In genomic region chr16:8791949-8792557, GRCm38 (mm10) we compare ENCODE assay signal across 8 mouse cellular contexts. TPM values are rescaled to one million over a fixed set of nuclear protein-coding genes. Genes with fewer than 3 reads are reported as not detected.
DNase-seq lines count a peak whose midpoint lies in the region; ATAC-seq and TF ChIP-seq lines count a peak whose summit lies in the region.

Gene Usp7, minus strand, starts transcription at chr16:8792308.

- no peak for TF ChIP-seq CTCF in spleen, adult 2 months (IDR thresholded peaks at IDR 0.05; ENCODE audit: extremely low read depth, insufficient read depth, insufficient read length, insufficient replicate concordance)

- intact Hi-C loops in left cerebral cortex, postnatal 4 days (cut with DNase I), result no loop called here

- H3K27me3 ChIP-seq in spleen, adult 2 months (ENCODE audit: control insufficient read depth, insufficient read depth, low read length), result no peaks in the 10 kb centered on the region
- H3K27me3 ChIP-seq in embryonic facial prominence, embryonic 13.5 days, result no peaks in the 10 kb centered on the region
- H3K27me3 ChIP-seq in heart, embryonic 15.5 days, result no peaks in the 10 kb centered on the region
- H3K27me3 ChIP-seq in neural tube, embryonic 15.5 days (replicated peaks), result no peaks in the 10 kb centered on the region

- TF ChIP-seq POLR2A in spleen, adult 2 months (IDR thresholded peaks at IDR 0.05; ENCODE audit: low read depth, low read length), result no peak

- WGBS in spleen, adult 2 months, result 92% methylated on average over 20 of the region's 20 CpGs
- 94% methylated on average over 20 of the region's 20 CpGs for WGBS in embryonic facial prominence, embryonic 13.5 days
- 88% methylated on average over 20 of the region's 20 CpGs for WGBS in heart, embryonic 15.5 days
- WGBS in neural tube, embryonic 15.5 days, result 96% methylated on average over 20 of the region's 20 CpGs

- DNase-seq in spleen, adult 2 months (ENCODE audit: low read depth in 1 of 2, low spot score in 2 of 2), result no peak
- DNase-seq in spleen, postnatal 36 days (ENCODE audit: low spot score in 2 of 2), result no peak
- no peak for DNase-seq in left cerebral cortex, postnatal 4 days
- DNase-seq in adipocyte (ENCODE audit: low spot score), result no peak
- no peak for DNase-seq in embryo, embryonic 9.5 days (ENCODE audit: extremely low spot score)

- no peak within 1 kb of the TSS for H3K4me2 ChIP-seq in embryonic facial prominence, embryonic 13.5 days
- H3K4me2 ChIP-seq in heart, embryonic 15.5 days, result no peak within 1 kb of the TSS
- H3K4me2 ChIP-seq in neural tube, embryonic 15.5 days, result no peak within 1 kb of the TSS

- no peaks in the 10 kb centered on the region for H3K4me1 ChIP-seq in spleen, adult 2 months (ENCODE audit: control insufficient read depth, insufficient read depth, insufficient read length)
- H3K4me1 ChIP-seq in embryonic facial prominence, embryonic 13.5 days, result no peaks in the 10 kb centered on the region
- no peaks in the 10 kb centered on the region for H3K4me1 ChIP-seq in heart, embryonic 15.5 days (replicated peaks)
- no peaks in the 10 kb centered on the region for H3K4me1 ChIP-seq in neural tube, embryonic 15.5 days

- no peaks in the 10 kb centered on the region for H3K9me3 ChIP-seq in embryonic facial prominence, embryonic 13.5 days
- H3K9me3 ChIP-seq in heart, embryonic 15.5 days (replicated peaks), result no peaks in the 10 kb centered on the region
- H3K9me3 ChIP-seq in neural tube, embryonic 15.5 days (replicated peaks), result no peaks in the 10 kb centered on the region

- no peak within 1 kb of the TSS for H3K9ac ChIP-seq in embryonic facial prominence, embryonic 13.5 days
- no peak within 1 kb of the TSS for H3K9ac ChIP-seq in heart, embryonic 15.5 days
- no peak within 1 kb of the TSS for H3K9ac ChIP-seq in neural tube, embryonic 15.5 days (replicated peaks)

- no peaks in the 10 kb centered on the region for H3K36me3 ChIP-seq in spleen, adult 2 months (ENCODE audit: control insufficient read depth, insufficient read depth, low read length)
- H3K36me3 ChIP-seq in embryonic facial prominence, embryonic 13.5 days, result no peaks in the 10 kb centered on the region
- H3K36me3 ChIP-seq in heart, embryonic 15.5 days, result no peaks in the 10 kb centered on the region
- H3K36me3 ChIP-seq in neural tube, embryonic 15.5 days, result no peaks in the 10 kb centered on the region

- no peak within 1 kb of the TSS for H3K4me3 ChIP-seq in spleen, adult 2 months (ENCODE audit: extremely low read depth, insufficient read depth, insufficient read length)
- H3K4me3 ChIP-seq in embryonic facial prominence, embryonic 13.5 days, result no peak within 1 kb of the TSS
- no peak within 1 kb of the TSS for H3K4me3 ChIP-seq in heart, embryonic 15.5 days
- H3K4me3 ChIP-seq in neural tube, embryonic 15.5 days (replicated peaks), result no peak within 1 kb of the TSS

- ATAC-seq in embryonic facial prominence, embryonic 13.5 days (ENCODE audit: insufficient number of reproducible peaks, insufficient read depth, low FRiP score, low TSS enrichment, low read depth), result no peak
- no peak for ATAC-seq in heart, embryonic 15.5 days (replicated peaks; ENCODE audit: insufficient number of reproducible peaks, insufficient read depth, low FRiP score, low read depth)
- ATAC-seq in neural tube, embryonic 15.5 days (ENCODE audit: low FRiP score), result no peak

- H3K27ac ChIP-seq in spleen, adult 2 months (ENCODE audit: insufficient read depth, low read length), result no peak within 1 kb of the TSS
- H3K27ac ChIP-seq in embryonic facial prominence, embryonic 13.5 days, result no peak within 1 kb of the TSS
- no peak within 1 kb of the TSS for H3K27ac ChIP-seq in heart, embryonic 15.5 days
- no peak within 1 kb of the TSS for H3K27ac ChIP-seq in neural tube, embryonic 15.5 days (replicated peaks)

RNA-seq across cellular contexts. Expression of gene Usp7, which starts in this region (rescaled TPM):
- polyA plus RNA-seq in spleen, adult 2 months (2012; rRNA removed), result 22.2 and 26.3 TPM in 2 replicates
- 33.2 and 35.8 TPM in 2 replicates for polyA plus RNA-seq in embryonic facial prominence, embryonic 13.5 days (2015; fragmentation: Nextera tagmentation; extraction: Ambion mirVana)
- 12.5 and 15.6 TPM in 2 replicates for polyA plus RNA-seq in heart, embryonic 15.5 days (2015; fragmentation: Nextera tagmentation; extraction: Ambion mirVana)
- 100 to 1,000 TPM; 184 to 190 TPM for total RNA-seq in left cerebral cortex, postnatal 4 days (2021)
- polyA plus RNA-seq in neural tube, embryonic 15.5 days (2015; fragmentation: Nextera tagmentation; extraction: Ambion mirVana), result 27.8 TPM in 2 replicates
